Comparison of ENCODE assay signal across 8 mouse cellular contexts in genomic region chr15:85687630-85688410, GRCm38 (mm10). TPM values are rescaled to one million over a fixed set of nuclear protein-coding genes. Genes with fewer than 3 reads are reported as not detected.
DNase-seq lines count a peak whose midpoint lies in the region; ATAC-seq and TF ChIP-seq lines count a peak whose summit lies in the region.

No protein-coding gene starts in this region.

- H3K27me3 ChIP-seq in cerebellum, adult 2 months (ENCODE audit: control insufficient read depth, insufficient read depth, low read length), result no peaks in the 10 kb centered on the region
- H3K27me3 ChIP-seq in kidney, embryonic 16.5 days (ENCODE audit: insufficient read depth, low read length), result no peaks in the 10 kb centered on the region
- no peaks in the 10 kb centered on the region for H3K27me3 ChIP-seq in heart, embryonic 16.5 days (ENCODE audit: control insufficient read depth, insufficient read depth, low read length)
- no peaks in the 10 kb centered on the region for H3K27me3 ChIP-seq in midbrain, postnatal 0 days (ENCODE audit: insufficient read depth, low read length)

- 0 out of 2 replicates have a peak overlapping the region, but pooled peaks have one; percentile 1 for H3K9ac ChIP-seq in kidney, embryonic 16.5 days (replicated peaks; ENCODE audit: low read length)
- no peak overlapping the region; the same call in 1 of the 2 replicates for H3K9ac ChIP-seq in heart, embryonic 16.5 days (ENCODE audit: low read length)
- H3K9ac ChIP-seq in midbrain, postnatal 0 days (replicated peaks; ENCODE audit: low read length, poor library complexity, severe bottlenecking), result 0 out of 2 replicates have a peak overlapping the region, but pooled peaks have one; percentile 0

- H3K4me1 ChIP-seq in cerebellum, adult 2 months (ENCODE audit: control insufficient read depth, insufficient read depth, low read length), result peaks cover 90% of the 10 kb centered on the region
- peaks cover 13% of the 10 kb centered on the region for H3K4me1 ChIP-seq in kidney, embryonic 16.5 days (ENCODE audit: insufficient read depth, low read length)
- peaks cover 16% of the 10 kb centered on the region for H3K4me1 ChIP-seq in heart, embryonic 16.5 days (ENCODE audit: control insufficient read depth, insufficient read depth, low read length)
- no peaks in the 10 kb centered on the region; the same call in 1 of the 2 replicates for H3K4me1 ChIP-seq in midbrain, postnatal 0 days (ENCODE audit: insufficient read depth, low read length)

- H3K36me3 ChIP-seq in kidney, embryonic 16.5 days (ENCODE audit: insufficient read depth, low read length), result peaks cover 50% of the 10 kb centered on the region
- peaks cover 29% of the 10 kb centered on the region for H3K36me3 ChIP-seq in heart, embryonic 16.5 days (ENCODE audit: control insufficient read depth, insufficient read depth)
- H3K36me3 ChIP-seq in midbrain, postnatal 0 days (ENCODE audit: insufficient read depth, low read length), result peaks cover 36% of the 10 kb centered on the region

- 25% methylated on average over 15 of the region's 15 CpGs for WGBS in cerebellum, adult 2 months
- WGBS in kidney, embryonic 16.5 days, result 71% methylated on average over 15 of the region's 15 CpGs
- 72% methylated on average over 15 of the region's 15 CpGs for WGBS in heart, embryonic 16.5 days
- whole genome bisulfite sequencing in midbrain, postnatal 0 days, result 75% methylated on average over 15 of the region's 15 CpGs

- ATAC-seq in kidney, embryonic 16.5 days (ENCODE audit: low FRiP score, low TSS enrichment), result no peak
- ATAC-seq in heart, embryonic 16.5 days (replicated peaks; ENCODE audit: extremely low read depth, insufficient read depth, low FRiP score), result no peak
- ATAC-seq in midbrain, postnatal 0 days (ENCODE audit: low FRiP score), result no peak
- ATAC-seq in frontal cortex, adult (ENCODE audit: low TSS enrichment), result no peak

- no peak overlapping the region for H3K4me2 ChIP-seq in kidney, embryonic 16.5 days (replicated peaks; ENCODE audit: low read depth, low read length)
- H3K4me2 ChIP-seq in heart, embryonic 16.5 days (ENCODE audit: low read depth, low read length), result no peak overlapping the region
- no peak overlapping the region for H3K4me2 ChIP-seq in midbrain, postnatal 0 days (ENCODE audit: low read depth, low read length, poor library complexity, severe bottlenecking)

- H3K4me3 ChIP-seq in cerebellum, adult 2 months (replicated peaks; ENCODE audit: insufficient read depth, low read depth, low read length), result no peak overlapping the region
- no peak overlapping the region for H3K4me3 ChIP-seq in kidney, embryonic 16.5 days (ENCODE audit: low read length)
- H3K4me3 ChIP-seq in heart, embryonic 16.5 days (ENCODE audit: low read length), result no peak overlapping the region
- no peak overlapping the region for H3K4me3 ChIP-seq in midbrain, postnatal 0 days (ENCODE audit: low read depth, low read length)

- H3K9me3 ChIP-seq in kidney, embryonic 16.5 days (ENCODE audit: low read length), result no peaks in the 10 kb centered on the region
- no peaks in the 10 kb centered on the region for H3K9me3 ChIP-seq in heart, embryonic 16.5 days (replicated peaks; ENCODE audit: control insufficient read depth, low read length)
- H3K9me3 ChIP-seq in midbrain, postnatal 0 days (ENCODE audit: low read length), result no peaks in the 10 kb centered on the region

- DNase-seq in cerebellum, adult 2 months, result no peak
- no peak for DNase-seq in cerebellum, adult 11 months
- no peak for DNase-seq in kidney, adult 11 months
- no peak for DNase-seq in midbrain, postnatal 0 days (ENCODE audit: low spot score)
- no peak for DNase-seq in right cerebral cortex, adult 2 months (ENCODE audit: low spot score in 2 of 2)

- no peak for TF ChIP-seq POLR2A in cerebellum, adult 2 months (IDR thresholded peaks at IDR 0.05; ENCODE audit: borderline replicate concordance, insufficient read depth, low read length)

- H3K27ac ChIP-seq in cerebellum, adult 2 months (ENCODE audit: insufficient read depth, low read length), result peak overlapping the region; percentile 68; the same call in 1 of the 2 replicates
- peak overlapping the region; percentile 46 for H3K27ac ChIP-seq in kidney, embryonic 16.5 days (ENCODE audit: low read length)
- peak overlapping the region; percentile 49 for H3K27ac ChIP-seq in heart, embryonic 16.5 days (ENCODE audit: low read length)
- H3K27ac ChIP-seq in midbrain, postnatal 0 days (ENCODE audit: low read depth, low read length), result peak overlapping the region; percentile 44

- no peak for TF ChIP-seq CTCF in cerebellum, adult 2 months (IDR thresholded peaks at IDR 0.05; ENCODE audit: borderline replicate concordance, insufficient read depth, low read depth, low read length)
- TF ChIP-seq CTCF in midbrain, postnatal 0 days (IDR thresholded peaks at IDR 0.05), result no peak

RNA-seq across cellular contexts. Expression of gene Ppara, which starts 47.0 kb away (rescaled TPM):
- polyA plus RNA-seq in cerebellum, adult 2 months (2012; rRNA removed), result 1.1 and 1.5 TPM in 2 replicates
- polyA plus RNA-seq in kidney, embryonic 16.5 days (2015; fragmentation: Nextera tagmentation; extraction: Ambion mirVana), result 5.1 and 5.9 TPM in 2 replicates
- 20.3 and 21.5 TPM in 2 replicates for polyA plus RNA-seq in heart, embryonic 16.5 days (2015; fragmentation: Nextera tagmentation; extraction: Ambion mirVana)
- total RNA-seq in midbrain, postnatal 0 days (2014; rRNA removed), result 1.6 TPM in 2 replicates
- 0.86 and 2.8 TPM in 2 replicates for polyA plus RNA-seq in midbrain, postnatal 0 days (2015; fragmentation: Nextera tagmentation; extraction: Ambion mirVana)
